Mouse (Mus musculus) kidney, postnatal 25 days (tissue): ENCODE data around the gene Odf4.
A peak's percentile ranks its signal among the peaks of the same experiment; 100 is the strongest.

Experiments
- DNase-seq, 2 experiments: peaks; one replicate each; pipeline ENCODE4 v3.0.0; 2021; ENCODE audit warnings: mixed read lengths in 2 of 2

The Odf4 gene

DNA sequence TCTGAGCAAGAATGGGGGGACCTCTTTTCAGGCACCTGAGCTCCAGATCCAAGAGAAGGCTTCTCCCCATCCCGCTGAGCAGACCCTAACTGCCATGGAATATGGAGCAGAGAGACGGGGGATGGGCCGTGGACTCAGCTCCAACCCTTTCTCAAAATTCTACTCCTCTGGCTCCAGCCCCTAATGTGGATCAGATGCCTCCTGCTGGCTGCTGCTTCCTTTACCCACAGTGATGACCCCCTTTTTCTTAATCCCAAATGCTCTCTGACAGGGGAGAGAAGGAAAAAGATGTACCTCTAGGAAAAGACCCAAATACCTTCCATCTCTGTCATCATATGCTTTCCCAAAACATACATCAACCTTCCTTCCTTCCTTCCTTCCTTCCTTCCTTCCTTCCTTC lies at the start of gene Odf4:
TSS of gene Odf4 (minus strand) at position 101 of the 400 bp plus-strand sequence.
- no peak for DNase-seq

DNA sequence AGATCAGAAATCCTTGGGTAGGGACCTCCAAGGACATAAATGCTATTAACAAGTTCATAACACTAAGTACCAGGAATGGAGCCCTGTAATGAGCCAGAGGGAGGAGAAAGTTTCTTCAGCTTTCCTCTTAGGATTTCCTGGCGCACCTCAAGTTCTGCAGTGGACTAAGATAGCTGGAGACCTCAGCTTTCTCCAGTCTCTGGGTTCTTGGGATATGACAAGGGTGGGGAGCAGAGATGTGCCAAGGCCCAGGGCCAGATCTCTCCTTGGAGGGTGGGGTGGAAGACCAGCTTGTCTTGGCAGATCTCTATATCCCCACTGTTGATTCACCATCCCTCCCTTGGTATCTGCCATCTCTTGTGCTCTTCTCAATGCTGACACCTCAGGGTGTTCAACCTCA lies 48.7 kb upstream of the Odf4 start:
- DNase-seq, result no peak

DNA sequence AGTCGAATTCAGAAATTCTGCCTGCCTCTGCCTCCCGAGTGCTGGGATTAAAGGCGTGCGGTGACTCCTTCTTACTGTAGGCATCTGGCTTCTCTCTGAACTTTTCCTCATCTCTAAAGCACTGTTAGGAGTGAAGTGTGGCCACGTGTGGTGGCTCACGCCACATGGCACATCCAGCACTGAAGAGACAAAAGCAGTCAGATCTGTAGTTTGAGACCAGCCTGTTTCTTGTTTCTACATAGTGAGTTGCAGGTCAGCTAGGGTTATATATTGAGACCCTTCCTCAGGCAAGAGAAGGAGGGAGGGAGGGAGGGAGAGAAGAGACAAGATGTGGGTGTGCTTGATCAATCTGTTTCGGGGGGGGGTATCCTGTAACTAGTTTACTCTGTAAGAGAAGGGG lies 48.2 kb upstream of the Odf4 start, which contains the start of gene Rangrf:
TSS of gene Rangrf (minus strand) at position 101 of the 400 bp plus-strand sequence.
- DNase-seq, result no peak

DNA sequence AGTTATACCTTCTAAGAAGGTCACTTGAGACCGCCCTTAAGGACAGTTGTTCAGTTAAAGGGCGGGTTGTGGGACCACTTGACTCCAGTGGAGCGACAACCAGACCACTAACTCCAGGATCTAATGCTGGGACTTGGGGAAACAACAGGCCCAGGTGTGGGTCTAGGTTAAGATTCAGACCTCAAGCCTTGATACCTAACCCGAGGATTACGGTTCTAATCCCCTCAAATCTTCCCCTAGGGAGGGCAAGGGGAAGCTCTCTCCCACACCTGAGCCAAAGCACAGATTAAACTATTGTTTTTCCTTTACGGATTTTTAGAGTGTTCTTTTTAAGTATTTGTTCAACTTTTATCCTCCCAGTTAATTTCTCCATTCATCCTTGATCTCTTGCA lies 47.2 kb upstream of the Odf4 start:
- DNase-seq, result no peak

DNA sequence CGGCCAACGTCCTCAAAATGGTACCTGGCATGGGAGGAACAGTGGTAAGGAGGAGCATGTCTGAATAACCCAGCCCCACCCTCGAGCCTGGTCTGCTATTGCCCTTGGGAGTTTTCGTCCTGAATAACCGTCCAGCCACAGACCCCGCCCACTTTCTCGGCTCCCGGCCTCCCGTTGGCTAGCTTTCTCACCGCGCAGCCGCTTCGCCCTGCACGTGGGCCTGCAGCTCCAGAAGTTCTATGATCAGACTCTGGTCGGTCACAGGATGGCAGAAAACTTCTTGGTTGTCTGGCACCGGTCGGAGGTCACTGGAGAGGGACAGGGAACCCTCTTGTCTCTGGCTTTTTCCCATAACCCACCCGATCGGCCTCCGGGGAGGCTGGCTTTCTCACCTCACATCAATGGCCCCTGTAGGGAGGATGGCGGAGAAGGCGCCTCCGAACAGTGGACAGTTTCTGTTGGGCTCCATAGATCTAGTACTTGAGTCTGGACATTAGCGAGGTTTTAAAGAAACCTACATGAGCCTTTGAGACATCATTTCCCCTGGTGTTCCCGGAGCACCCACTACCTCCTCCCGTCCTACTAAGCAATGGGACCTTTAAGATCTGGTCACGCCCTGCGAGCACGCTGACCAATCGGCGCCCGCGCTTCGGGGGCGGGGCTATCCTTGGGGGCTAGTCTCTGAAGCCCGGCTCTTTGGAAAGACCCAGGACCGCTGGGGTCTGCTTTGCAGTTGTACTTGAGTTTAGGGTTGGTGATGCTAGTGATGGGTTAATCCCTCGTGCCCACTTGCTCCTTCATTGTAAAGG lies 46.6 kb upstream of the Odf4 start:
- DNase-seq, result peak; percentile 94 to 95

DNA sequence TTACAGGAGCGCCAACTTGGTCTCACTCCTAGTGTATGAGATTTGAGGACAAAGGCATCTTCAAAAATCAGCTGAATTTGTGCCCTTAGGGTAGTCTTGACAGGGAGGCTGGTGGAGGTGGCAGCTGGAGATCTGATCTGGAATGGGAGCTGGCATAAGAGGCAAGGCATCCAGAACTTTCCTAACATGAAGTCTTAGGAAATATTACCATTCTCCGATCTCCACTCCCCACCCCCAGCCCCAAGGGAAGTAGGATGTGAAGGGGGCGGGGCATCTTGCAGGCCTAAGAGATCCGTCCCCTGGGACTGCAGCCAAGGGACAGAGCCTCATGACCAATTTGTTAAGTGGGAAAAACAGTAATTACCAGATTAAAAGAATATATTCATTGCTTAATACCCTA lies 43.4 kb upstream of the Odf4 start:
- peak; percentile 82 to 85 for DNase-seq

DNA sequence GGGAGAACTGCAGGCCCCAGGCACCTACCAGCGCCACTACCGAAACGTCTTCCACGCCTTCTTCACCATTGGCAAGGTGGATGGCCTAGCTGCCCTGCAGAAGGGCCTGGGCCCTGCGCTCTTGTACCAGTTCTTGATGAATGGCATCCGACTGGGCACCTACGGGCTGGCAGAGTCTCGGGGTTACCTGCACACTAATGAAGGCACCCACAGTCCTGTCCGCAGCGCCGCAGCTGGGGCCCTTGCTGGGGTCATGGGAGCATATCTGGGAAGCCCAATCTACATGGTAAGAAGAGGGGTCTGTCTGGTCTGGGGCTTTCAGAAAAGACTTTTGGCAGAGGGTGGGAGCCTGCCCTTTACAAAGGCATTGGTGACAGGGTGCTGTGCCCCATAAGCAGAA lies 41.9 kb upstream of the Odf4 start:
- peak in 1 of 2 experiments; percentile 46 for DNase-seq

DNA sequence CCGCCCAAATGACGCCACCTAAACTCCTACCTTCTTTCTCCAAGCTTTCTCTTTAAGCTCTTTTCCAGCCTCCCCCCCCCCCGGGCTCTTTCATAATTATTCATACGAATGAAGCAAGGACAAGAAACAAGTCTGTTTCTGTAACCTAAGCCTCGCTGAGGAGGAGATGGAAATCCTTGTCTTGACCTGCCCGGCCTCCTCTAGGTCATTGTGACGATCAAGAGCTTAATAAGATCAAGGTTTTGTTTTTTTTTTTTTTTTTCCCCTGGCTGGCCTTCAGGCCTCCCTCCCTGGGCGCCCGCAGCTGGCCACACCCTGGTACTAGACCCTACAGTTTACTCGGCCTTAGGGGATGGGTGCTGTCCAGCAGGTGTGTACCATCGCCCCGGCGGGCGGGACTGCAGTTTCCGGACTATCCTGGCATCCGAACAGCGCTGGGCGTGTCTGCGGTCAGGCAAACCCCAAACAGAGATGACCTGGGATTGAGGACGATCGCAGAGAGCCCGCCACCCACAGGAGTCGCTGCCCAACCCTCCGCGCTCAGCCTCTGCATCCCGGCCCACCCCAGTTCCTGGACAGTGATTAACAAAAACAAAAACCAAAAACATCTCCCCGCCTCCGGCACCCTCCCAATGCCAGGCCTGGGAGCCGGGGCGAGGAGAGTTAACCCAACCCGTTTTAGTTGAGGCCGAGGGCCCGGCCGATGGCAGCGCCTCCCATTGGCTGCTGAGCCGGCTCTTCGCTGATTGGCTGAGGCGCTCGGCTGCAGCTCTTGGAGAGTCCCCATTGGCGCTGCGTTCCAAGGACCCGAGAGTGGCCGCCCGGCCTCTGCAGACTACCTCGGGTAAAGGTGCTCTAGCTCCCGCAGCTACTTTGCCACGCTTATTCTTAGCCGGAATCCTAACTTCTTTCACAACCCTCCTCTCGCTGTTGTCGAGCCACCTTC lies 40.7 kb upstream of the Odf4 start, which contains the start of gene Slc25a35:
TSS of gene Slc25a35 (plus strand) at position 795 of the 946 bp plus-strand sequence.
- DNase-seq, result peak; percentile 94 to 98

DNA sequence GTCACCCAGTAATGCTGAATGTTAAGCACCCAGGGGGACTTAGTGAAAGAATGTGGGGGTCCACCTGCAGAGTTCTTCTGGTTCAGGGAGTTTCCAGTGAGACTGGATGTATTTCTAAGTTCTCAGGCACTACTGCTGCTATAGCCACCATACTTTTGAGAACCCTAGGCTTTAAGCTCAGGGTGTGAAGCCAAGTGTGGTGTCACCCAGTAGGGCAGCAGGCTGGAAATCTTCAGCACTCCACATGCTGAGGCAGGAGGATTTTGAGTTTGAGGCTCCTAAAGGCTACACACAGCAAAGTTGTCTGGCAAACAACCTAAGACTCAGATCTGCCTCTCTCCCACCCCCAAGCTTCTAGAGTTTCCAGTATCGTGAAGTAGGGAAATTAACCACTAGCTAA lies 39.7 kb upstream of the Odf4 start:
- no peak for DNase-seq

DNA sequence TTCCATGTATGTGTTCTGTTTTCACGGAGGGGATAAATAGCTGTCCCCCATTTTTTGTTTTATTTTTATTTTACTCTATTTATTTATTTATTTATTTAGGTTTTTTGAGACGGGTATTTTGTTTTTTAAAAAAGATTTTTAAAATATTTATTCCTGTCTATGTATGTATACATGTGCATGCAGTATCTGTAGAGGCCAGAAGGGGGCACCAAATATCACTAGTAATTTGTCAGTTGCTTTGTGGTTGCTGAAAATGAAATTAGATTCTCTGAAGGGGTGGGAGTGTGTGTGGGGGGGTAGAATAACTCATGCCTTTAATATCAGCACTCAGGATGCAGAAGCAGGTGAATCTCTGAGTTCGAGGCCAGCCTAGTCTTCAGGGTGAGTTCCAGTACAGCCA lies 39.0 kb upstream of the Odf4 start:
- DNase-seq, result peak; percentile 57 to 87

DNA sequence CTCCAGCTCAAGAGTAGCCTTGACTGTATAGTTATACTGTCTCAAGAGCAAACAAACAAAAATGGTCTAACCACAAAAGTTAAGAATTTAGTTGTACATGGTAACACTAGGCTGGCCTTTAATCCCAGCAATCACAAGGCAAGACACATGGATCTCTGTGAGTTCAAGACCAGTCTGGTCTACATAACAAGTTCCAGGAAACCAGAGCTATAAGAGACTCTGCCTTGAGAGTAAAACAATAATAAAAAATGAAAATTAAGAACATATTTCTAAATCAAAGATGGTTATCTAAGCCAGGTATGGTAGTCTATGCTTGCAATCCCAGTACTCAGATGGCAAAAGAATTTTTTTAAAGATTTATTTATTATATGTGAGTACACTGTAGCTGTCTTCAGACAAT lies 38.2 kb upstream of the Odf4 start:
- DNase-seq, result no peak

DNA sequence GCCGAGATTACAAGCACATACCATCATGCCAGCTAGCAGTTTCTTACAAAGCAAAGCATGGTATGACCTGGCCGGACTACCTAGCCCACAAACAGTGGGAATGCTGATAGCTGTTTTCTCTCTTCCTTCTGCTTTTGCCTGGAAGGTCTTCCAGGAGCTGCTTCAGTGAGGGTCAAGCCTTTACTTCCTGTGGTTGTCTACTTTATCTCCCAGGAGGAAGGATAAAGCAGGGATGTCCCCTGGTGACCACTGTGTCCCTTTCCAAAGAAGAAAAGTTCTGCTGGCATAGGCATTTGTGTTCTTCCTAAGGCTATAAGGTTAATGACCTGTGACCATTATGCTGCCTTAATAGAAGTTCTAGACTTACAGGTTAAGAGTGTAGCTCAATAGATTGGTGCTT lies 36.5 kb upstream of the Odf4 start:
- no peak for DNase-seq

DNA sequence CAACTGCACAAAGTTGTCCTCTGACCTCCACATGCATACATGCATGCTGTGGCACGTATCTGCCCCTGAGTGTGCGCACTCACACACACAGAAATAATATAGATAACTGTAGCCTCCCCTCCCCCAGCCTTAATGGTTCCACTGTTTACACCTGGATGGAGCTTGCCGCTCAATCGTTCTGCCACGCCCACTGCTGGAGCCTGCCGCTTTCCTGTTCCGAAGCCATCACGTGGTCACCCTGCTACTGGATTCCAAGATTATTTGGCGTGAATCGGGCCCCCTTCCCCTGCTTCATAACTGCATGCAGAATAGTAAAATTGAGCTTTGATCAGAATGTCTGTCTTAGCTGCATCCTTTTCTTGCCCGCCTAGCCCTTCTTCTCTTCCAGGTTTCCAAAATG lies 35.3 kb upstream of the Odf4 start:
- DNase-seq, result peak in 1 of 2 experiments; percentile 36

DNA sequence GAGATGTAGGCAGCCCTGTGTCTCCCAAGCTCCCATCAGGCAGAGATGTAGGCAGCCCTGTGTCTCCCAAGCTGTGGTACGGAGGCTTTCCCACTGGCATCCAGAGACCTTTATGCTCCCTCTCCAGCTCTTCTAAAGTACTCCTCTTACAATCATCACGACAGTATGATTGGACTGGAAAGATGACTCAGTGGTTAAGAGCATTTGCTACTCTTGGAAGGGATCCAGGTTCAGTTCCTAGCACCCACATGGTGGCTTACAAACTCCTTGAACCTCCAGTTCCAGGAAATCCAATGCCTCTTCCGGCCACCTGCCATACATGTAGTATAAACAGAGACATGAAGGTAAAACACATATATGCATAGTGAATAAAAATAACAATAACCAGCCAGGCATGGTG lies 34.7 kb upstream of the Odf4 start:
- no peak for DNase-seq

DNA sequence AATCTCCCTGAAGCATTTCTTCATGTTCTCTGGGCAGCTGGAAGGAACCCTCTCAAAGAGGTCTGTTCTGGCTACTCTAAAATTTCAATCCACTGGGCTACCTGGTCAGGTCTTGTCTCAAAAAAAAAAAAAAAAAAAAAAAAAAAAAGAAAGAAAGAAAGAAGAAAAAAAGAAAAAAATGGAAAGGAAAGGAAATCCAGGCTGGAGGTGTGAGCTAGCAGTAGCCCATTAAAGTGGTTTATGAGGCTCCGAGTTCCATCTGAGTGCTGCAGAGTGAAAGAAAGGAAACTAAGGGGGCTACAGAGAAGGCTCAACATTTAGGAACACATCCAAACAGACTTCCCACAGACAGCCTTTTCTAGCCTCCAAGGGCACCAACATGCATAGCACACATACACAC lies 31.1 kb upstream of the Odf4 start:
- DNase-seq, result no peak

DNA sequence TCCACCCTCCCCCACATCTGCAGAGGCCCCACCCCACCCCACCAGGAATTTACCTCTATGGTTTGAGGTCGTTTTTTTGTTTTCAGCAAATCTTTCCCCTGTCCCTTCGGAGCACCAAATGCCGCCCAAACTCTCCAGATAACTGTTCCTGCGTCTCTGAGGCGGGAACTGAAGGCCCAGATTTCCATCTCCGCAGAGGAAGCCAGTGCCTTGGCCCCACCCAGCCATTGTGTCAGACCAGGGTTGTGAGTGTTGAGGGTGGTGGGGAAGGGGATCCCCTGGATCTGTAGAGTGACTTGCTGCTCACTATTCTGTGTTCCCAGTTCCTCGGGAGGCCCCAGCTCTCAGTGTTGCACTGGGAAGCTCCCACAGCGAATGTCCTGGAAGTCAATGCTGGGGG lies 30.4 kb upstream of the Odf4 start, which contains the start of gene Arhgef15:
TSS of gene Arhgef15 (minus strand) at position 173 of the 400 bp plus-strand sequence.
- peak; percentile 36 to 64 for DNase-seq

DNA sequence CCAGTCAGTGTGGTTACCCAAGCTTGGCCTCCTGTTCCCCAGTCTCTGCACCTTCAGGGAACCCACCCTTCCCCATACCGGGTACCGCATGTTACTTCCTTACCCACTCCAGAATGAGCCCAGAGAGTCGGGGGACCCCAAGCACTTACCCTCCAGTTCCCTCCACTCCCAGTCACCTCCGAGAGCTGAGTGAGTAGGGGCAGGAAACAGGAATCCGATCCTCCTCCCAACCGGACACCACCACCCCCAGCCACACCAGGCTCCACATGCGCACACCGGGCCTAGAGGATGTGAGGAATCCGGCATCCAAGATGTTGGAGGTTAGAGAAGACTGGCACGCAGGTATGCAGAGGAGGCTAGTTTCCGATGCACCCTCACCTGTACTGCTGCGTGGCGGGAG lies 29.8 kb upstream of the Odf4 start:
- peak; percentile 52 to 81 for DNase-seq

DNA sequence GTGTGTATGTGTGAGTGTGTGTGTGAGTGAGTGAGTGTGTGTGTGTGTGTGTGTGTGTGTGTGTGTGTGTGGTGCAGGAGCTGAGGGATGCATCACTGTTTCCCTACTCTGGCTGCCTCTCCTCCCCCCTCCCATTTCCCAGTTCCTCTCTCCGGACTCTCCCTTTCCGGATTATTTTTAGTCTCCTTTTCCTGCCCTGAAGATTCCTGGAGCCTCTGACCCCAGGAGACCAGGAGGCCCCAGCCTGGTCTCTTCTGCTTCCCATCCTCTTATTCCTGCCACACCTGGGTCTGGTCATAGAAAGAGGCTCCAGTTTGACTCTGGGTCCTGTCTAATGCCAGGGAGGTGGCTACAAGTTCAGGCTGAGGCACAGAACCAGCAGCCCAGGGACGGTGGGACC lies 29.2 kb upstream of the Odf4 start:
- DNase-seq, result peak; percentile 58 to 76

DNA sequence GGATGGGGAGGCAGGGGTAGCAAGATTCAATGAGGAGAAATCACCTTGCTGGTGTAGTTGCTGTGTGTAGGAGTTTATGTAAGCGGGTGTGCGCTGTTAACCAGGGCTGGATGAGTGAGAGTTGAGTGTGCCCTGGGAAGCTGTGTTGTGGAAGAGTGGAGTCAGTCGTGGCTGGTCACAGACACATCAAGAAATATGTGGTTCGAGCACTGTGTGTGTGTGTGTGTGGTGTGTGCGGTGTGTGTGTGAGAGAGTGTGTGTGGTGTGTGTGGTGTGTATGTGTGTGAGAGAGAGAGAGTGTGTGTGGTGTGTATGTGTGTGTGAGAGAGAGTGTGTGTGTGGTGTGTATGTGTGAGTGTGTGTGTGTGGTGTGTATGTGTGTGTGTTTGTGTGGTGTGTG lies 28.6 kb upstream of the Odf4 start:
- no peak for DNase-seq

DNA sequence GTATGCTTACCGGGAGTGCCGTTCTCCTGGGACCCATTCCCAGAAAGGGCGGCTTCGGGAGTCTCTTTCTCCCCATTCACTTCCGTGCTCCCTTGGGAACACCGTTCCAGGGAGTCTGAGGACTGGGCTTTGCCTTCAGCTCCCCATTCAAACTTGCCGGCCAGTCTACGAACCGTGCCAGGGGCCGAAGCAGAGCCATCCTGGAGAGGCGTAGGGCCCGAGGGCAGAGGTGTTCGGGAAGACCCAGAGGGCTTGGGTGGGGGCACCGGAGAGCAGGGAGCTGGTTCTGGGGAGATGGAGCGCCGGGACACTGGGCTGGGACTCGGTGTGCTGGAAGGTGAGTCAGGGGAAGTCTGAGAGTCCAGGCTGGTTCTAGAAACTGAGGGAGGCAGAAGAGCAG lies 27.5 kb upstream of the Odf4 start:
- peak in 1 of 2 experiments; percentile 49 for DNase-seq

DNA sequence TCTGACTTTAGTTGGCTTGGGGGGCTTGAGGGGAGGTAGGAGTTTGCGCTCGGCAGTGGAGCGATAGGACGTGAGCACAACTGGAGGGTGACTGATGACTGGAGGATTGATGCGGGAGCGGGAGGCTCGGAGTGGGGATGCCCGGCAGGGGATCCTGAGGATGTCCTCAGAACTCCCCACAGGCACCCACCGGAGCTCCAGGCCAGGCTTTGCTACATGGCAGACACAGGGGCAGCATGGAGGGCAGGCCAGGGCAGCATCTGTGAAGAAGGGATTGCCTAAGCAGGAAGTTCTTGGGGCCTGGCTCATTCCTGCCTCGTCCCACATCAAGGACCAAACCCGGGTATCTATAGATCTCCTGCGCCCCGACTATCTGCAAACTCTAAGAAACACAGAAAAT lies 27.0 kb upstream of the Odf4 start:
- DNase-seq, result peak in 1 of 2 experiments; percentile 36

DNA sequence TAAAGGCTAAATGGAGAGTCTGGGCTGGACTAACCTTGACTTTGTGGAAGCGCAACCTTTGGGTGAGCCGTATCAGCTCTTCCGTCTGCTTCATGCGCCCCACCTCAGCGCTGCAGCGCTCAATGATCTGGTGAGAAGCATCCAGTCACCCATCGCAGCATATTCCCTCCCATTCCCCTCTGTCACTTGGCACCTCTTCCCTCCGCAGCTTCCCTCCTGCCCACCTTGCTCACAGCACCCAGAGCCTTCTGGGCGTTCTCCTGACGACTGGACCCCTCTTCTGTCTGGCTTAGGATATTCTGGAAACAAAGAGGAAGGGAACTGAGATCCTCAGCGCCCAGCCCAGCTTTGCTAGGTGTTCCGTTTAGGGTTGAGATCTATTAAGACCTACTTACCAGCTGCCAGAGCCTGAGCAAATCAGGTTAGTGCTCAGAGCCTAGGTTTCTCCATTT lies 20.7 kb upstream of the Odf4 start:
- peak in 1 of 2 experiments; percentile 30 for DNase-seq

DNA sequence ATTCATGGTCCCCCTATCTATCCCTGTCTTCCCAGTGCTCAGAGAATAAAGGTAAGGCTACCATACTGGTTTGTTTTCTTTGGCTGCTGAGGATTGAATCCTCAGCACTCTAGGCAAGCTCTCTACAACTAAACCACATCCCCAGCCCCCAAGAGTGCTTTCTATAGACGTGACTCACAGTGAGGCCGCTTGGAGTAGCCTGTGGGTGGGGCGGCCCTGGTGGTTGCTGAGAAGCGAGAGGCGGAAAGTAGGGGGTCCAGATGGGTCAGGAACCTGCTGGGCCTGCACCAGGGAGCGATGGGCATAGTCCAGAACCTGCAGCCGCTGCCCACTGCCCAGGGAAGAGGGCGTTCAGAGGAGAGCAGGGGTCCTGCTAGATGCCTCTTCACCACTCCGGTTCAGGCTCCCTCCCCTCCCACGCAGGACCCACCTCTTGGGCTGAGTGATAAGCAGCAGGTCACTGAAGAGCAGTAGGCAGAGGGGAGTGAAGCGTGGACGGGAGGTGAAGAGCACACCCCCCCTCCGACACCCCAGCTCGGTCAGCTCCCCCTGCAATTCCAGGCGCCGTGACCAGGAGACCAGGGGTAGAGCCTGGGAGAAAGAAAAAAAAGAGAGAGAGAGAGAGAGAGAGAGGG lies 20.0 kb upstream of the Odf4 start:
- peak in 1 of 2 experiments; percentile 35 for DNase-seq
